Mouse (Mus musculus): ENCODE measurements around the gene Fut2. TPM values are rescaled to one million over a fixed set of nuclear protein-coding genes. Genes with fewer than 3 reads are reported as not detected.

The Fut2 gene
- polyA plus RNA-seq, 1 experiment from 2014 or later, result 0.77 TPM

- H3K4me1 ChIP-seq (replicated peaks), result peaks cover 45% of the 10 kb centered on the region
- peak overlapping the region; percentile 68; the same call in 1 of the 2 replicates for H3K9ac ChIP-seq
- ATAC-seq (ENCODE audit: insufficient number of reproducible peaks, low FRiP score), result no peak
- peaks cover 36% of the 10 kb centered on the region for H3K27me3 ChIP-seq (replicated peaks)
- peak overlapping the region; percentile 79 for H3K4me2 ChIP-seq
- no peaks in the 10 kb centered on the region for H3K36me3 ChIP-seq
- 84% methylated on average over 11 of the region's 11 CpGs for WGBS
- H3K9me3 ChIP-seq (replicated peaks), result no peaks in the 10 kb centered on the region
- H3K27ac ChIP-seq (ENCODE audit: poor library complexity, severe bottlenecking), result no peak overlapping the region
- H3K4me3 ChIP-seq, result no peak overlapping the region
These were observed 35.4 kb upstream of the Fut2 start for GRCm38 (mm10) chr7:45701607-45702006.

GRCm38 (mm10) chr7:45701072-45701471 lies 34.9 kb upstream of the Fut2 start:
- 35% methylated on average over 11 of the region's 11 CpGs for WGBS
- Histone ChIP-seq H3K9ac (peak overlapping the region; percentile 68), H3K27ac (ENCODE audit: poor library complexity, severe bottlenecking) (0 out of 2 replicates have a peak overlapping the region, but pooled peaks have one; percentile 64), H3K9me3 (replicated peaks) (no peaks in the 10 kb centered on the region), H3K27me3 (replicated peaks) (peaks cover 36% of the 10 kb centered on the region), H3K4me2 (peak overlapping the region; percentile 79), H3K4me1 (replicated peaks) (peaks cover 41% of the 10 kb centered on the region), H3K4me3 (peak overlapping the region; percentile 48), H3K36me3 (no peaks in the 10 kb centered on the region)
- no peak for ATAC-seq (ENCODE audit: insufficient number of reproducible peaks, low FRiP score)

- Histone ChIP-seq H3K27ac (ENCODE audit: poor library complexity, severe bottlenecking) (no peak overlapping the region), H3K4me2 (peak overlapping the region; percentile 79), H3K9ac (peak overlapping the region; percentile 64), H3K9me3 (replicated peaks) (no peaks in the 10 kb centered on the region), H3K36me3 (no peaks in the 10 kb centered on the region), H3K4me3 (peak overlapping the region; percentile 48), H3K4me1 (replicated peaks) (peaks cover 35% of the 10 kb centered on the region), H3K27me3 (replicated peaks) (peaks cover 36% of the 10 kb centered on the region)
- no peak for ATAC-seq (ENCODE audit: insufficient number of reproducible peaks, low FRiP score)
- WGBS, result 1% methylated on average over 20 of the region's 20 CpGs
These were observed 34.3 kb upstream of the Fut2 start for GRCm38 (mm10) chr7:45700301-45701015.

DNA sequence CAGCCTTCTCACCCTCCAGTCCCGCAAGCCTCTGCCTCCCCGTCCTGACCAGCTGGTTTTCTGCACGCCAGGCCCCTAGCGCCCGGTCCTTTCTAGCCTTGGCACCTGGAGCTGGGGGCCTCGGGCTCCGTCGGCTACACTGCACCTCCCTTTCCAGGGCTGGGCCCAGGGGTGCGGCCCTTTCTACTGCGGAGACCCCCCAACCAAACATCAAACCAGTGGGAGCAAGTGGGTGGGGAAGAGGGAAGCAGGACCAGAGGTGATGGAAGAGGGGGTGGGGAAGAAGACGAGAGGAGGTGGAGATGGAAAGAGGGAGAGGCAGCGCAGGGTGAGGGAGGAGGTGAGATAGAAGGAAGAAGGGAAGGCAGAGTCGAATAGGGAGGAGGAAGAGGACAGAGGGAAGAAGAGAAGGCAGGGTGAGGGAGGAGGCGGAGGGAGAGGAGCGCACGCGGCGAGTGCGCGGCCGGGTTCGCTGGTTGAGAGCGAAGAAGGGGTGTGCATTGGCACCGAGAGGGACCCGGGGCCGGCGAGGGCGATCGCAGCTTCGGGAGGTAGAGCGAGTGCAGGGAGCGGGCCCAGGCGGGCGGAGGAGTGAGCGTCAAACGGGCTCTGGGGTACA lies 33.4 kb upstream of the Fut2 start, which contains the start of gene Car11:
Car11 (plus strand) TSS at position 321 of the 619 bp plus-strand sequence.
- ATAC-seq (ENCODE audit: insufficient number of reproducible peaks, low FRiP score), result no peak
- Histone ChIP-seq H3K9ac (peak within 1 kb of the TSS; percentile 64), H3K9me3 (replicated peaks) (no peaks in the 10 kb centered on the region), H3K4me1 (replicated peaks) (peaks cover 32% of the 10 kb centered on the region), H3K27me3 (replicated peaks) (peaks cover 36% of the 10 kb centered on the region), H3K36me3 (no peaks in the 10 kb centered on the region), H3K4me2 (peak within 1 kb of the TSS; percentile 79), H3K4me3 (peak within 1 kb of the TSS; percentile 48), H3K27ac (ENCODE audit: poor library complexity, severe bottlenecking) (no peak within 1 kb of the TSS)
- WGBS, result 2% methylated on average over 36 of the region's 36 CpGs

- 79% methylated on average over 7 of the region's 7 CpGs for WGBS
- H3K9me3 ChIP-seq (replicated peaks), result no peaks in the 10 kb centered on the region
- H3K27me3 ChIP-seq (replicated peaks), result peaks cover 36% of the 10 kb centered on the region
- peaks cover 20% of the 10 kb centered on the region for H3K4me1 ChIP-seq (replicated peaks)
- H3K36me3 ChIP-seq, result no peaks in the 10 kb centered on the region
- H3K4me3 ChIP-seq, result no peak overlapping the region
- no peak overlapping the region for H3K9ac ChIP-seq
- no peak for ATAC-seq (ENCODE audit: insufficient number of reproducible peaks, low FRiP score)
- H3K4me2 ChIP-seq, result no peak overlapping the region
- no peak overlapping the region for H3K27ac ChIP-seq (ENCODE audit: poor library complexity, severe bottlenecking)
These were observed 31.7 kb upstream of the Fut2 start for GRCm38 (mm10) chr7:45697894-45698293.

- Histone ChIP-seq H3K9me3 (replicated peaks) (no peaks in the 10 kb centered on the region), H3K36me3 (no peaks in the 10 kb centered on the region), H3K4me2 (no peak overlapping the region), H3K27me3 (replicated peaks) (peaks cover 24% of the 10 kb centered on the region), H3K4me3 (no peak overlapping the region), H3K9ac (no peak overlapping the region), H3K27ac (ENCODE audit: poor library complexity, severe bottlenecking) (no peak overlapping the region), H3K4me1 (replicated peaks) (peaks cover 16% of the 10 kb centered on the region)
- WGBS, result 32% methylated on average over 6 of the region's 6 CpGs
- ATAC-seq (ENCODE audit: insufficient number of reproducible peaks, low FRiP score), result no peak
These were observed 28.9 kb upstream of the Fut2 start for GRCm38 (mm10) chr7:45695098-45695497.

- H3K4me1 ChIP-seq (replicated peaks), result peaks cover 17% of the 10 kb centered on the region
- peaks cover 13% of the 10 kb centered on the region for H3K27me3 ChIP-seq (replicated peaks)
- H3K4me2 ChIP-seq, result no peak within 1 kb of the TSS
- no peak within 1 kb of the TSS for H3K27ac ChIP-seq (ENCODE audit: poor library complexity, severe bottlenecking)
- H3K9me3 ChIP-seq (replicated peaks), result no peaks in the 10 kb centered on the region
- ATAC-seq (ENCODE audit: insufficient number of reproducible peaks, low FRiP score), result no peak
- no peak within 1 kb of the TSS for H3K9ac ChIP-seq
- H3K36me3 ChIP-seq, result no peaks in the 10 kb centered on the region
- no peak within 1 kb of the TSS for H3K4me3 ChIP-seq
- 85% methylated on average over 50 of the region's 50 CpGs for WGBS
These were observed 27.9 kb upstream of the Fut2 start, which contains the start of gene Sec1 for GRCm38 (mm10) chr7:45693921-45694591. TSS of gene Sec1 (minus strand) at chr7:45694402.

DNA sequence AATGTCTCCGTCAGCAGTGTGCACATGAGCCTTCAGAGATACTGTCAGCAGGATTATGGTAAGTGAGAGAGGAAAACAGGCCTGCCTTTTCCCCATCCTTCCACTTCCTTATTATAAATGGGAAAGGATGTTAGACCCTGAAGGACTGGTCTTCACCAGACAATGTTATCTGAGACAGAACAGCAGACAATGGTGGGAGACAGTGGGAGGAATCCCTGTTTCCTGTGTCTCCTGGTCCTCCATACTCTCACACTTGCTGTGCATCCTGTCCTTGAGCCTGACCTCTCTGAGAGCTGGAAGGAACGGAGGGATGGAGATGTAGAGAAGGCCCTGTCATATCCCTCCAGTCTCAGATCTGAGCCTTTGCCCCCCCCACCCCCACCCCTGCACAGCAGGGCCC lies 26.2 kb upstream of the Fut2 start:
- 55% methylated on average over 2 of the region's 2 CpGs for WGBS
- no peak for ATAC-seq (ENCODE audit: insufficient number of reproducible peaks, low FRiP score)

DNA sequence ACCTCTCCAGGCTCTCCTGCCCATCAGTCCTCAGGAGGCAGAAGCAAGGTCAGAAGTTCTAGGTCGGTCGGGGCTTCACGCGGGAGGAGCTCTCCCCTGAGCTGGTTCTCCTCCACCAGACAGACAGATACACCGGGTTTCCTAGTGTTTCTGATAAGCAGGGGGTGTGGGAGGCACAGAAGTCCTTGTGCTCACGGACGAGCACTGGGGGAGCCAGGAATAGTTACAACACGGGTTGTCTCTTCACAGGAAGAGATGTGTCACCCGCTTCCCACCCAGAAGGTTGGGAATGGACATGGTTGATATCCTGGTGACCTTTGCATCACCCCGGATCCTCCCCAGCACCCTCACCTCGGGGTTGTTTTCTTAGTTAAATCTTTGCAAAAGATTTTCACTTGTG lies 23.6 kb upstream of the Fut2 start:
- Histone ChIP-seq H3K9me3 (replicated peaks) (no peaks in the 10 kb centered on the region), H3K4me2 (no peak overlapping the region), H3K9ac (no peak overlapping the region), H3K36me3 (no peaks in the 10 kb centered on the region), H3K27me3 (replicated peaks) (0 out of 2 replicates have a peak, but pooled peaks cover 4% of the 10 kb centered on the region), H3K4me1 (replicated peaks) (peaks cover 19% of the 10 kb centered on the region), H3K4me3 (no peak overlapping the region), H3K27ac (ENCODE audit: poor library complexity, severe bottlenecking) (peak overlapping the region; percentile 58)
- WGBS, result 17% methylated on average over 11 of the region's 11 CpGs
- ATAC-seq (ENCODE audit: insufficient number of reproducible peaks, low FRiP score), result no peak; the same call in 1 of the 2 replicates

More for the DNA sequence above, 26.2 kb upstream of the Fut2 start:
- H3K9ac ChIP-seq, result no peak overlapping the region
- H3K4me3 ChIP-seq, result no peak overlapping the region
- H3K9me3 ChIP-seq (replicated peaks), result no peaks in the 10 kb centered on the region
- H3K36me3 ChIP-seq, result no peaks in the 10 kb centered on the region
- H3K27ac ChIP-seq (ENCODE audit: poor library complexity, severe bottlenecking), result no peak overlapping the region
- no peak overlapping the region for H3K4me2 ChIP-seq
- H3K27me3 ChIP-seq (replicated peaks), result no peaks in the 10 kb centered on the region
- H3K4me1 ChIP-seq (replicated peaks), result peaks cover 19% of the 10 kb centered on the region

DNA sequence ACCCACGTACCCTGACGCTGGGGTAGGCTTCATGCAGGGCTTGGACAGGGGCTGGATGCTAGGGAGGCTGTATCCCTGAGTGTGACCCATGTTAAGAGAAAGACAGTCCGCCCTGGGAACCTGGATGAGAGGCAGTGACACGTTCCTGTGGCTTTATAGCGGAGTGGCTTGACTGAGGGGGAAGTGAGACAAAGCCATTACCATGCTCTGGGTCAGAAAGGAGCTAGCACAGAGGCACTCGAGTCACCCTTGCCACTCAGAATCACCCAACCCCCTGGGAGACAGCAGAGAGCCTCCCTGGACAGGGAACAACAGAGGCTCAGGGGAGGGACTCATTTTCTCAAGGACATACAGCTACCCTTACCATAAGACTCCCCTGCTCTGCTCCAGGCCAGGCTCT lies 22.9 kb upstream of the Fut2 start:
- peaks cover 4% of the 10 kb centered on the region; the same call in 1 of the 2 replicates for H3K27me3 ChIP-seq (replicated peaks)
- 61% methylated on average over 6 of the region's 6 CpGs for WGBS
- no peaks in the 10 kb centered on the region for H3K36me3 ChIP-seq
- H3K9me3 ChIP-seq (replicated peaks), result no peaks in the 10 kb centered on the region
- peaks cover 19% of the 10 kb centered on the region for H3K4me1 ChIP-seq (replicated peaks)
- no peak overlapping the region for H3K4me2 ChIP-seq
- ATAC-seq (ENCODE audit: insufficient number of reproducible peaks, low FRiP score), result no peak
- 0 out of 2 replicates have a peak overlapping the region, but pooled peaks have one; percentile 21 for H3K9ac ChIP-seq
- H3K27ac ChIP-seq (ENCODE audit: poor library complexity, severe bottlenecking), result no peak overlapping the region; the same call in 1 of the 2 replicates
- no peak overlapping the region for H3K4me3 ChIP-seq

- no peak for ATAC-seq (ENCODE audit: insufficient number of reproducible peaks, low FRiP score)
- Histone ChIP-seq H3K27me3 (replicated peaks) (peaks cover 4% of the 10 kb centered on the region; the same call in 1 of the 2 replicates), H3K4me2 (no peak overlapping the region), H3K9ac (no peak overlapping the region), H3K4me3 (no peak overlapping the region), H3K4me1 (replicated peaks) (peaks cover 29% of the 10 kb centered on the region), H3K9me3 (replicated peaks) (no peaks in the 10 kb centered on the region), H3K27ac (ENCODE audit: poor library complexity, severe bottlenecking) (no peak overlapping the region), H3K36me3 (no peaks in the 10 kb centered on the region)
- 79% methylated on average over 3 of the region's 3 CpGs for WGBS
These were observed 20.6 kb upstream of the Fut2 start for GRCm38 (mm10) chr7:45686841-45687240.

Measured in heart, embryonic 12.5 days (tissue).